Mouse (Mus musculus) forelimb bud, embryonic 11.5 days (tissue): Measurements from ENCODE around the gene Smc5.
A peak's percentile ranks its signal among the peaks of the same experiment; 100 is the strongest.

ENCODE experiments used
- DNase-seq: peaks from one replicate; pipeline ENCODE4 v3.0.0-alpha.2; 2012; ENCODE audit warnings: low read depth, low spot score

The Smc5 gene

GRCm38 (mm10) chr19:23273355-23274053 is at the start of gene Smc5:
Gene Smc5, minus strand, starts transcription at chr19:23273897.
- DNase-seq = peak; percentile 83

GRCm38 (mm10) chr19:23323107-23323506 is 49.4 kb upstream of the Smc5 start:
- no peak for DNase-seq

- DNase-seq = no peak
These were observed 44.3 kb upstream of the Smc5 start for GRCm38 (mm10) chr19:23317989-23318358.

GRCm38 (mm10) chr19:23317295-23317988 is 43.7 kb upstream of the Smc5 start:
- no peak for DNase-seq

- DNase-seq = no peak
These were observed 43.2 kb upstream of the Smc5 start for GRCm38 (mm10) chr19:23316851-23317250.

GRCm38 (mm10) chr19:23309979-23310378 is 36.3 kb upstream of the Smc5 start:
- no peak for DNase-seq

- no peak for DNase-seq
These were observed 33.0 kb upstream of the Smc5 start for GRCm38 (mm10) chr19:23306671-23307070.

GRCm38 (mm10) chr19:23299987-23300386 is 26.3 kb upstream of the Smc5 start:
- DNase-seq = no peak

- no peak for DNase-seq
These were observed 25.2 kb upstream of the Smc5 start for GRCm38 (mm10) chr19:23298917-23299316.

- no peak for DNase-seq
These were observed 23.5 kb upstream of the Smc5 start for GRCm38 (mm10) chr19:23297191-23297590.

- no peak for DNase-seq
These were observed 15.6 kb upstream of the Smc5 start for GRCm38 (mm10) chr19:23289251-23289650.

GRCm38 (mm10) chr19:23281911-23282660 is 8.4 kb upstream of the Smc5 start:
- DNase-seq = no peak

- no peak for DNase-seq
These were observed 492 bp upstream of the Smc5 start for GRCm38 (mm10) chr19:23274054-23274724.

- no peak for DNase-seq
These were observed 16.9 kb downstream of the Smc5 start for GRCm38 (mm10) chr19:23256771-23257170.

GRCm38 (mm10) chr19:23246473-23246872 is 27.2 kb downstream of the Smc5 start:
- DNase-seq = no peak

GRCm38 (mm10) chr19:23225065-23225464 is 48.6 kb downstream of the Smc5 start:
- peak; percentile 27 for DNase-seq

GRCm38 (mm10) chr19:23214326-23214725 is 59.4 kb downstream of the Smc5 start:
- DNase-seq = no peak

- no peak for DNase-seq
These were observed 62.4 kb downstream of the Smc5 start for GRCm38 (mm10) chr19:23211325-23211724.

GRCm38 (mm10) chr19:23203505-23204053 is 70.1 kb downstream of the Smc5 start:
- DNase-seq = no peak

GRCm38 (mm10) chr19:23202106-23202505 is 71.6 kb downstream of the Smc5 start:
- DNase-seq = no peak

- DNase-seq = no peak
These were observed 80.6 kb downstream of the Smc5 start for GRCm38 (mm10) chr19:23193076-23193475.

GRCm38 (mm10) chr19:23191486-23191885 is 82.2 kb downstream of the Smc5 start:
- no peak for DNase-seq
